Mouse (Mus musculus) heart, adult 2 months (tissue): ENCODE measurements around the gene Lrrc3.

Source experiments
- CTCF ChIP-seq: fragments of 200-600 bp; IDR thresholded peaks from 2 replicates; pipeline ENCODE4 v1.8.1; 2022; ENCODE audit warnings: antibody characterized with exemption, mild to moderate bottlenecking, moderate library complexity
- EP300 ChIP-seq: fragments of 200-500 bp; IDR thresholded peaks from 2 replicates; pipeline ENCODE4 v1.6.1; 2011; ENCODE audit warnings: low read depth, low read length, control low read depth; ENCODE audit not compliant: insufficient read depth
- POLR2A ChIP-seq: fragments of 200-500 bp; IDR thresholded peaks from 2 replicates; pipeline ENCODE4 v1.6.1; 2011; ENCODE audit warnings: mild to moderate bottlenecking, low read depth, low read length, control low read depth; ENCODE audit not compliant: insufficient read depth

GRCm38 (mm10) chr10:77901871-77902210, 495 bp downstream of the Lrrc3 start:
- TF ChIP-seq CTCF (no peak), POLR2A (no peak), EP300 (no peak)
